1 mouse cellular context compared by ENCODE assay signal in the genomic region with DNA sequence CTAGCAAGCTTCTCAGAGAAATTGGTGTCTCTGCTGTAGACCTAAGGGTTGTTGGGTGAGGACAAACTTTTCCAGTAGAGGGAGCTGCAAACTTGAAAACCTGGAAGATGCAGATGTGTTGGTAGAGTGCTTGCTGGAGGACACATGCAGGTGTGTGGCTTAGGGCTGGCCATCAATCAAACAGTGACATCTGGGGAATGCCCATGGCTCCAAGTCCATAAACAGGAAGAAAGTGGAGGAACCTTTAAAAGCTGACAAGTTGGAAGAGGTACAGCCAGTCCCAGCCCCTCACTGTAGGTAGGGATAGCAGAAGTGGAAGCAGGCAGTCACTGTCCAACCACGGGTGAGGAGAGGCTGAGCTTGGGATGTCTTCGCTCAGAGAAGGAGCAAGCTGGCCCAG.
TF ChIP-seq lines count a peak whose summit lies in the region.

No protein-coding gene starts in this region.

TF ChIP-seq in CH12.LX, 34 proteins besides CTCF, POLR2A, EP300 and RAD21:
- TF ChIP-seq ZC3H11A (IDR thresholded peaks at IDR 0.05; ENCODE audit: low read depth, low read length) (peak; percentile 39; the same call in 1 of the 2 replicates), SMC3 (IDR thresholded peaks at IDR 0.05; ENCODE audit: low read depth, low read length) (peak; percentile 82), JUND (conservative IDR thresholded peaks at IDR 0.05; ENCODE audit: low read depth, low read length) (no peak), TCF12 (IDR thresholded peaks at IDR 0.05; ENCODE audit: low read depth, low read length) (peak; percentile 84), BHLHE40 (IDR thresholded peaks at IDR 0.05; ENCODE audit: low read depth, low read length) (0 out of 2 replicates have a peak, but pooled peaks have one; percentile 22), MEF2A (IDR thresholded peaks at IDR 0.05; ENCODE audit: borderline replicate concordance, low read depth, low read length) (0 out of 2 replicates have a peak, but pooled peaks have one; percentile 23), USF2 (conservative IDR thresholded peaks at IDR 0.05; ENCODE audit: low read depth, low read length) (no peak), ELF1 (IDR thresholded peaks at IDR 0.05; ENCODE audit: low read depth, low read length) (0 out of 2 replicates have a peak, but pooled peaks have one; percentile 41), MYC (IDR thresholded peaks at IDR 0.05; ENCODE audit: low read depth, low read length) (peak; percentile 76; the same call in 1 of the 2 replicates)
